Mouse (Mus musculus) layer of hippocampus, postnatal 10 days (tissue): ENCODE measurements at regions not wholly inside any gene's neighbourhood (a gene's known extent, or its start where the extent isn't known, plus 50 kb on each side); places are given as distances from the start of the nearest gene placed in this dataset.
A peak's percentile ranks its signal among the peaks of the same experiment; 100 is the strongest.

Experiments used
- DNase-seq, 2 experiments: peaks; one replicate each; pipeline ENCODE4 v3.0.0; 2021; ENCODE audit warnings: low spot score in 2 of 2

DNA sequence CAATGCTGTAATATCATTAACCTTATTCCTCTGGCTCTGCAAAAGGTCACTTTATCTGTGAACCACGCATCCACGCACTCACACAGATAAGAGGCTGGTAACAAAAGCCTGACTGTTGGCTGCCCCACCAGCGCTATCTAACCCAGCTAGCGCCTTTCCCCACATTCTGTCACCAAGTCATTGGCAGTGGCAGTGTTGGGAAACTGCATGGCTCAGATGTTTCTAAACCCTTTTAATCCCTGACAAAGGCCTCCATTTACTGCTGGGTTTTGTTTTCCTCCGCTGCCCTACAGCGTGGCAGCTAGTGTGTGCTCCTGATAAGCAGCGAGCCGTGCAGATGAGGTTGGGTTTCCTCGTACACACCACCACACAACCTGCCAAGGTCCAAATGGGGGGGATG is 55.7 kb downstream of the Id4 start:
- DNase-seq, result no peak

GRCm38 (mm10) chr13:48317457-48317856 is 56.4 kb downstream of the Id4 start:
- DNase-seq, result no peak

- no peak for DNase-seq
Measured at GRCm38 (mm10) chr13:48319001-48319400, 58.0 kb downstream of the Id4 start.

GRCm38 (mm10) chr13:48324290-48324718 is 63.3 kb downstream of the Id4 start:
- peak; percentile 13 to 23 for DNase-seq

- no peak for DNase-seq
Measured at GRCm38 (mm10) chr13:48330619-48331018, 69.6 kb downstream of the Id4 start.

GRCm38 (mm10) chr13:48336135-48336534 is 75.1 kb downstream of the Id4 start:
- DNase-seq, result no peak

GRCm38 (mm10) chr13:48336602-48337001 is 75.6 kb downstream of the Id4 start:
- DNase-seq, result no peak

DNA sequence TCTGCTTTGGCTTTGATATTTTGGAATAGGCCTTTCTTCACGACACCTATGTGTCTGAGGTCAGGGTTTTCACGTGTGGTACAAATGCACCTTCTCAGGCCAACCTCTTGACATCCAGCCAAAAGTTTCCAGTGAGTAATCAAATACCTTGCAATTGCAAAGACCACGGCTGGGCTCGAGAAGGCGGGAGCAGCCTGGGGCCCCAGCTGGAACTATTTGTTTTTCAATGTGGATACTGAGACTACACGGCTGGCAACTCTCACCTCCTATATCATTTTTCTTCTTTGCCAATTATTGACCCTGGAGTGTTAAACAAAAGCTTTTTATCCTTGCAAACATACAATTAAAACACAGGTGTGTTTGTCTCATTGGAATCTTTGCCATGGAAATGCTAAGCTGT is 77.5 kb downstream of the Id4 start:
- no peak for DNase-seq

GRCm38 (mm10) chr13:48350124-48350523 is 89.1 kb downstream of the Id4 start:
- DNase-seq, result no peak

DNA sequence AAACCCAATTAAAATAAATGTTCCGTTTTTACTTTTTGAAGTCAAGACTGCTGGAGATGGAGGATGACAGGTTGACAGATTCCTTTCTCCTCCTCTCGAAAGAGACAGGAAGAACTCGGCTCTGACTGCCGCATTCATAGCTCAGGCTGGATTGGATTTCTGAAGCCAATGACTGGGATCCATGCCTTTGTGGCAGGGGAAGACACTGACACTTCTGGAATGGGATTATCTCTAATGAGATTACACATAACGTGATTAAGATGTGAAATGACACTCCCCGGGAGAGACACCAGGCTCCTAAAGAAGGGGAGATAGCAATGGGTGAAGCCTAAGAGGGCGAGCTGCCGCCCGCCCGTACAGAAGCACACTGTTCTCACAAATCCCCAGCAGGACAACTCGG is 89.9 kb downstream of the Id4 start:
- no peak for DNase-seq

GRCm38 (mm10) chr13:48357118-48357517 is 96.1 kb downstream of the Id4 start:
- DNase-seq, result no peak

GRCm38 (mm10) chr13:48357640-48358039 is 96.6 kb downstream of the Id4 start:
- DNase-seq, result peak; percentile 54 to 65

DNA sequence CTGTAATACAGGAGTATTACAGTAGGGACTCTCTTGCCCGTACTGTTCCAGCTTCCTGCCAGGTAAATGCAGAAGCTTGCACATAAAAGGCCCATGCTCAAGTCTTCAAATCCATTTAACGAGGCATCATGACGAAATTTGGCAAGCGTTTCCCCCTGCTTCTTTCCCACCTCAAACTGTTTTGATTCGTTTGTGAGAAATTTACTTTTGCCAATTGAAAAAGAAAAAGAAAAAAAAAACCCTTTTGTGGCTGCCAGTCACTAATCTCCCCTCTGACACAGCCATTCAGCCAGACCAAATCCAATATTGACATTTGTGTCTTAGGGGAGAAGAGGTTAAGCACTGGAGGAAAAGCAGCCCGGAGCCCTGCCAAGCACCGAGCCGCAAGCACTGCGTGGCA is 110.0 kb downstream of the Id4 start:
- no peak for DNase-seq

- DNase-seq, result no peak
Measured at GRCm38 (mm10) chr13:48376405-48376804, 115.4 kb downstream of the Id4 start.

DNA sequence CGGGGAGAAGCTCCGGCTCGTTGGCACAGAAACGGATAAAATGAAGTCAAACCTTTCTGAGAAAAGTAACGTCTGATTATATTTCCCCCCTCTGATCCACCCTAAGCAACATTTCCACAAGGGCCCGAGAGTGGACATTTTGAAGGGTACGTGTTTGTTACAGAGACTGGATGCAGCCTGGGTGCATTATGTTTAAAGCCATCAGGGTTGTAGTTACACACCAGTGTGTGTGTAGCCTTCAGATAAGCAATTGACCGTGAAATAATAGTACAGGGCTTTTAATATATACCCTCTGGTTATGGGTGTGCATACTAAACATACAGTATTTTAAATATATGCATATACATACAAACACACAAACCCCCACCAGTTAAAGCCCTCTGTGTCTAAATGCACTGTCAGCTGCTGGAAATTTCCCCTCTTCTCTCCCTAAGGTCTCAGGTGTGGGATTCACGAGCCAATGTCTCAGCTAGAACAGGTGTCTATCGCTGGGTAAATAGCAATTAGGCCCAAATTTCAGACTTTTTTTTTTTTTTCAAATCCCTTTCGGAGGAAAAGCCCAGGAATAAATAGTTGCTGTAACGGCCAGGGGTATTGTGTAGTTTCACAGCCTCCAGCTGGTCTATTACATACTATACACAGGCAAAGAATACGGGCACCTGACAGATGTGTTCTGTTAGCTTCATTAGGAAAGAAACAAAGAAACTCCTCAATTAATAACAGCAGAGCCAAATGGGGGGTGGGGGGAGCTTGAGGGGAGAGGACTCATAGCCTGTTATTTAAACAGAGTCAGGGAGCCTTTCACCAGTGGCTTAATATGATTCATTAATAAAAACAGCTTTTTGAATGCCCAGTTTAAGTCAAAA is 122.8 kb downstream of the Id4 start:
- no peak for DNase-seq

DNA sequence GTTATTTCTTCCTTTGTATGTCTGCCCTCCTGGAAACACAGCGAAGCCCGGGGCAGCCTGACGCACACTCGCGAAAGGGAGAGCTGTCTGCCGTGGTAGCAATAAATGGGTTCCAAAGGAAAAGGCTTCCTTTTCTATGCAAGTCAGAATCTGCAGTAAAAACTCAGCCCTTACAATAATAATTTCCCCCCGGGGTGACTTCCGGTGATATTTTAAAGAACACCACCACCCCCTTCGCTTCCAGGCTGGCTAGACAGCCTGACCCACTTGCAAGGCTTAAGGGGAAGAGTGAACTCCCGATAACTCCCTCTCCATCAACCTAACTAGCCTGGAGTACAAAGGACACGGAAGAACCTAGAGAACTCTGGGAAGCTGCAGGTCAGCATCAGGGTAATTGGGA is 123.9 kb downstream of the Id4 start:
- no peak for DNase-seq

DNA sequence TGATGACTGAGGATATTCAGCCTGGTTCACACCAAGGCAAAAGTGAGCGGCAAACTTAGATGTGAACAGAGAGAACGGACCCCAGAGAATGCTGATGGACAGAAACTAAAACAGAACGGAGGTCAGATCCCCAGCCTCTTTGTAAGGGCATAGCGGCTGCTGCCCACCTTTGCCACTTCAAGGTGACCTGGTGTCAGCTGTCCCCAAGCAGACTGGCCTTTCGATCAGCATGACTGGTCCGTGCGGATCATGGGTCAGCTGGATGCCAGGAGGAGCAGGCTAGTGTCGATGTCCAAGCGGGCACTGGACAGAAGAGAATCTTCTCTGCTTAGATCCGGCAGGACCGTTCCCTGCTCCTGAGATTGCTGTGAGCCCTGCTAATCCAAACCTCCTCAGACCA is 122.1 kb downstream of the Zfp169 start:
- no peak for DNase-seq

GRCm38 (mm10) chr13:48397761-48398160 is 115.5 kb downstream of the Zfp169 start:
- no peak for DNase-seq

- no peak for DNase-seq
Measured at GRCm38 (mm10) chr13:48398617-48399016, 114.6 kb downstream of the Zfp169 start.

DNA sequence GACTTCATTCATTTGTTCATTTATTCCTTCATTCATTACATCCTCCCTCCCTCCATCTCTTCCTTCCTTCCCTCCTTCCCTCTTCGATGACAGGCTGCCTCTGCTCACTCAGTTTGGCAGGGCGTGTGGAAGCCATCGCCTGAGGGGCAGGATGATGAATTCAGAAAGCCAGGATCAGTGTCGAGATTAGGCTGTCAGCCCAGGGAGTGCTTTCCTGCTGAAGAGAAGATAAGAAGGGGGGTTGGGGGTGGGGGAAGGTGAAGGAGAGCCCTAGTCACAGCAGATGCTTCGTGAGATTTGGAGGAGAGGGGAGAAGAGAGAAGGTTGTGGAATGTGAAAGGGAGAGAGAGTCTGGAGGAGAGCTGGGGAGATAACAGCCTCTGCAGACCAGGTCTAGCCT is 110.9 kb downstream of the Zfp169 start:
- DNase-seq, result no peak

DNA sequence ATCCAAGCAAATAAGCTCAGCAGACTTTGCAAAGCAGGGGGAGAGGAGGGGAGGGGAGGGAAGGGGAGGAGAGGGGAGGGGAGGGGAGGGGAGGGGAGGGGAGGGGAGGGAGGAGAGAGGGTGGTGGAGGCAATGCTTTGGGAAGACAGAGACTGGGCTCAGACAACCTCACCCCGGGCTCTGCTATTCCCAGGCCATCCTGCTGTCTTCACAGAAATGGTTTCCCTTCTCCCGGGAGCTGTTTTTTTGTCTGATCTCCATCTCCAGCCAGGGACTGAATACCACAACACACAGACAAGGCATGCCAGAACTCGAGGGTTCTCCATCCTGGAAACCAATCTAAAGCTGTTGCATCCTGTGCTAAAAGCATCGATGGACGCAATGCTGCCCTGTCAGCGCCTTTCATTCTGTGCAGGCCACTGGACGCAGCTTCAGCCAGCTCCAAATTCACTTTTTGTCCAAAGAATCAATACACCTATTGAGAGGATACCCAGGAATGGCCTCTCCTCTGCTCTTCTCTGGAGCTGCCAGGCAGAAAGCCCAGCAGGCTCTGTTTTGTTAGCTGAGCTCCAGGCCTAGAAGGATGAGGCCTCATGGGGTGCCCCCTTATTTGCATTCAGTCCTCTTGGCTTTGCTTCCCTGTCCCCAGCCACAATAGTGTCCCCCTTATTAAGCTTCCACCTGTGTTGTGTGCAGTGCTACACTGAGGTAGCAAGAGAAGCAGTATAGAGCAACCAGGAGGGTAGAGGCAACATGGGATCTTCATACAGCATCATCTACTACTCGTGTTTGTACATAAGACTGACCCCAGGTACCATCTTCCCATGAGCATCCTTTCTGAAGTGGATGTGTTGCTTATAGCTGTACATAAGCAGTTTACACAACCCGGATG is 90.6 kb downstream of the Zfp169 start:
- no peak for DNase-seq

- no peak for DNase-seq
Measured at GRCm38 (mm10) chr13:48426816-48427215, 86.4 kb downstream of the Zfp169 start.
